Mouse (Mus musculus) hindbrain, embryonic 14.5 days (tissue): ENCODE results near the gene Jsrp1. TPM values are rescaled to one million over a fixed set of nuclear protein-coding genes. Genes with fewer than 3 reads are reported as not detected.

Experiments used
- ATAC-seq: fragments of 200-750 bp; cut with Nextera tagmentation; 2 replicates; pipeline ENCODE4 v1.8.0; 2017; ENCODE audit warnings: moderate number of reproducible peaks, mild to moderate bottlenecking, moderate TSS enrichment, moderate library complexity; ENCODE audit not compliant: low FRiP score
- DNase-seq: peaks from one replicate; pipeline ENCODE4 v3.0.0-alpha.2; 2015; ENCODE audit warnings: low spot score
- H3K27ac ChIP-seq: fragments of 300-500 bp; sonication (generic); 2 replicates; pipeline ENCODE4 v1.5.1; 2014; ENCODE audit warnings: mild to moderate bottlenecking, moderate library complexity
- H3K27me3 ChIP-seq: fragments of 300-500 bp; sonication (generic); 2 replicates; pipeline ENCODE4 v1.6.1; 2014; ENCODE audit warnings: mild to moderate bottlenecking, low read length, mixed read lengths; ENCODE audit not compliant: control insufficient read depth, insufficient read depth
- H3K36me3 ChIP-seq: fragments of 300-500 bp; sonication (generic); replicated peaks from 2 replicates; pipeline ENCODE4 v1.6.1; 2014; ENCODE audit not compliant: control insufficient read depth, insufficient read depth
- H3K4me1 ChIP-seq: fragments of 300-500 bp; sonication (generic); replicated peaks from 2 replicates; pipeline ENCODE4 v1.6.1; 2014; ENCODE audit warnings: antibody characterized with exemption, low read length, mixed read lengths; ENCODE audit not compliant: control insufficient read depth, insufficient read depth
- H3K4me2 ChIP-seq: fragments of 300-500 bp; sonication (generic); replicated peaks from 2 replicates; pipeline ENCODE4 v1.6.1; 2014; ENCODE audit warnings: mild to moderate bottlenecking, moderate library complexity
- H3K4me3 ChIP-seq: fragments of 300-500 bp; sonication (generic); replicated peaks from 2 replicates; pipeline ENCODE4 v1.5.1; 2014; ENCODE audit warnings: mild to moderate bottlenecking, low read length
- H3K9ac ChIP-seq: fragments of 300-500 bp; sonication (generic); 2 replicates; pipeline ENCODE4 v1.6.1; 2014
- H3K9me3 ChIP-seq: fragments of 300-500 bp; sonication (generic); 2 replicates; pipeline ENCODE4 v1.6.1; 2016; ENCODE audit warnings: low read length; ENCODE audit not compliant: control insufficient read depth
- WGBS: fragments of 180-500 bp; shearing (Covaris S2); extraction: QIAGEN DNeasy Blood & Tissue Kit; methylation state at CpG from one replicate; pipeline ENCODE4 v1.1.7; 2014; 5-methylcytosine and 5-hydroxymethylcytosine counted together
- polyA plus RNA-seq: library from polyadenylated mRNA; unstranded; fragments of >200 nt; fragmentation: Nextera tagmentation; extraction: Ambion mirVana; gene quantifications from 2 replicates; pipeline ENCODE4 v1.2.1, GENCODE M21; 2014

The Jsrp1 gene
- polyA plus RNA-seq, 1 experiment from 2014 or later: 0.96 TPM

- Histone ChIP-seq H3K27ac (no peak overlapping the region), H3K4me2 (no peak overlapping the region), H3K9me3 (no peaks in the 10 kb centered on the region), H3K4me1 (no peaks in the 10 kb centered on the region), H3K9ac (no peak overlapping the region), H3K36me3 (peaks cover 96% of the 10 kb centered on the region), H3K27me3 (no peaks in the 10 kb centered on the region), H3K4me3 (no peak overlapping the region)
- WGBS: 90% methylated on average over 6 of the region's 6 CpGs
- ATAC-seq (no peak), DNase-seq (no peak)
Measured at GRCm38 (mm10) chr10:80776358-80776869, 36.9 kb downstream of the Jsrp1 start.

- DNase-seq (no peak), ATAC-seq (no peak)
- Histone ChIP-seq H3K27ac (no peak overlapping the region), H3K27me3 (no peaks in the 10 kb centered on the region), H3K9me3 (no peaks in the 10 kb centered on the region), H3K4me1 (no peaks in the 10 kb centered on the region), H3K9ac (no peak overlapping the region), H3K4me3 (no peak overlapping the region), H3K36me3 (peaks cover 96% of the 10 kb centered on the region), H3K4me2 (no peak overlapping the region)
- WGBS: 94% methylated on average over 4 of the region's 4 CpGs
Measured at GRCm38 (mm10) chr10:80775731-80776130, 37.6 kb downstream of the Jsrp1 start.

GRCm38 (mm10) chr10:80774981-80775380 is 38.3 kb downstream of the Jsrp1 start:
- Histone ChIP-seq H3K4me1 (no peaks in the 10 kb centered on the region), H3K27me3 (no peaks in the 10 kb centered on the region), H3K4me2 (no peak overlapping the region), H3K9ac (no peak overlapping the region), H3K27ac (no peak overlapping the region), H3K36me3 (peaks cover 96% of the 10 kb centered on the region), H3K9me3 (no peaks in the 10 kb centered on the region), H3K4me3 (no peak overlapping the region)
- DNase-seq: no peak
- WGBS: 91% methylated on average over 4 of the region's 4 CpGs
- peak; percentile 43; the same call in 1 of the 2 replicates for ATAC-seq

GRCm38 (mm10) chr10:80774549-80774948 is 38.7 kb downstream of the Jsrp1 start:
- Histone ChIP-seq H3K4me2 (no peak overlapping the region), H3K27ac (no peak overlapping the region), H3K9ac (no peak overlapping the region), H3K4me3 (no peak overlapping the region), H3K36me3 (peaks cover 96% of the 10 kb centered on the region), H3K4me1 (no peaks in the 10 kb centered on the region), H3K9me3 (no peaks in the 10 kb centered on the region), H3K27me3 (no peaks in the 10 kb centered on the region)
- WGBS: 73% methylated on average over 2 of the region's 2 CpGs
- ATAC-seq: peak; percentile 31; the same call in 1 of the 2 replicates
- DNase-seq: peak; percentile 77

DNA sequence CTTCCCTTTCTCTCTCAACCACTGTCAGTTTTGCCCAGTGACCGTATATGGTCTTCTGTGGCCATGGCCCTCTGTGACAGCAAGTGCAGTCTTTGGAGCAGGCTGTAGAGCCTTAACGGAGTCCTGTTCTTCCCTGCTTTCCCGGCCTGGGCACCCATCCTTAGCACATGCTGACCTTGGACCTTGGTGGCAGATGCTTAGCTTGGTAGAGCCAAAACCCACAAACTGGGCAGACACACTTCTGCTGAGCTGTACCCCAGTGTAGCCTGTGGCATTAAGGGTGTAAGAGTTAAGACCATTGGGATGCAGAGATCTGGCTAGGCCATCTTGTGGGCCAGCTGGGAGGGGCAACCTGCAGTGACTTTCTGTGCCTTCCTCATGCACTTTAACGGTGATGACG is 39.5 kb downstream of the Jsrp1 start:
- H3K4me1 ChIP-seq: no peaks in the 10 kb centered on the region
- no peak overlapping the region for H3K4me2 ChIP-seq
- no peak overlapping the region for H3K27ac ChIP-seq
- H3K4me3 ChIP-seq: no peak overlapping the region
- H3K36me3 ChIP-seq: peaks cover 96% of the 10 kb centered on the region
- no peak overlapping the region for H3K9ac ChIP-seq
- DNase-seq: no peak
- WGBS: 86% methylated on average over 5 of the region's 5 CpGs
- H3K9me3 ChIP-seq: no peaks in the 10 kb centered on the region
- no peak for ATAC-seq
- H3K27me3 ChIP-seq: no peaks in the 10 kb centered on the region

- DNase-seq: no peak
- no peak overlapping the region for H3K9ac ChIP-seq
- H3K9me3 ChIP-seq: no peaks in the 10 kb centered on the region
- peaks cover 77% of the 10 kb centered on the region for H3K36me3 ChIP-seq
- H3K4me3 ChIP-seq: no peak overlapping the region
- no peaks in the 10 kb centered on the region for H3K27me3 ChIP-seq
- H3K4me1 ChIP-seq: no peaks in the 10 kb centered on the region
- H3K27ac ChIP-seq: no peak overlapping the region
- WGBS: 93% methylated on average over 6 of the region's 6 CpGs
- ATAC-seq: no peak
- H3K4me2 ChIP-seq: no peak overlapping the region
Measured at GRCm38 (mm10) chr10:80768365-80768764, 44.9 kb downstream of the Jsrp1 start.

GRCm38 (mm10) chr10:80766161-80766815 is 47.0 kb downstream of the Jsrp1 start:
- no peak overlapping the region for H3K9ac ChIP-seq
- no peaks in the 10 kb centered on the region for H3K9me3 ChIP-seq
- H3K36me3 ChIP-seq: peaks cover 57% of the 10 kb centered on the region
- 0 out of 2 replicates have a peak, but pooled peaks cover 4% of the 10 kb centered on the region for H3K4me1 ChIP-seq
- H3K4me2 ChIP-seq: no peak overlapping the region
- no peak overlapping the region for H3K27ac ChIP-seq
- ATAC-seq: no peak
- H3K27me3 ChIP-seq: no peaks in the 10 kb centered on the region
- 85% methylated on average over 10 of the region's 10 CpGs for WGBS
- H3K4me3 ChIP-seq: no peak overlapping the region
- DNase-seq: no peak

DNA sequence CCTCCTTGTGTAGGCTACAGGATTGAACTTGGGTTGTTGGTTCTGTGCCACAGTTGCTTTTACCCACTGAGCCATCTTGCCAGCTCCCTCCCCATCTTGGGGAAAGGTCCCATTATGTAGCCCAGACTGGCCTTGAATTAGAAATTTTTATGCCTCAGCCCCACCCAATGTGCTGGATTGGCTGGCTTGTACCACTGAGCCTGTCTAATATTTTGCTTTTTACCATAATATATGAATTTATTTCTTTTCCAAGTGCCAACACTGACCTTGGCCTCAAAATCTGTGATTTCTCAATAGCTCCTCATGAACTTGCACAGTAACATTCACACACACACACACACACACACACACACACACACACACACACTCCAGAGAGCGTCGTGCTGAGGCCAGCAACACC is 47.6 kb downstream of the Jsrp1 start:
- H3K9me3 ChIP-seq: no peaks in the 10 kb centered on the region
- H3K4me1 ChIP-seq: peaks cover 4% of the 10 kb centered on the region; the same call in 1 of the 2 replicates
- no peak for DNase-seq
- 100% methylated on average over 2 of the region's 2 CpGs for WGBS
- no peak overlapping the region for H3K4me3 ChIP-seq
- no peak for ATAC-seq
- peaks cover 51% of the 10 kb centered on the region for H3K36me3 ChIP-seq
- H3K9ac ChIP-seq: no peak overlapping the region
- H3K27ac ChIP-seq: no peak overlapping the region
- H3K4me2 ChIP-seq: no peak overlapping the region
- H3K27me3 ChIP-seq: no peaks in the 10 kb centered on the region

DNA sequence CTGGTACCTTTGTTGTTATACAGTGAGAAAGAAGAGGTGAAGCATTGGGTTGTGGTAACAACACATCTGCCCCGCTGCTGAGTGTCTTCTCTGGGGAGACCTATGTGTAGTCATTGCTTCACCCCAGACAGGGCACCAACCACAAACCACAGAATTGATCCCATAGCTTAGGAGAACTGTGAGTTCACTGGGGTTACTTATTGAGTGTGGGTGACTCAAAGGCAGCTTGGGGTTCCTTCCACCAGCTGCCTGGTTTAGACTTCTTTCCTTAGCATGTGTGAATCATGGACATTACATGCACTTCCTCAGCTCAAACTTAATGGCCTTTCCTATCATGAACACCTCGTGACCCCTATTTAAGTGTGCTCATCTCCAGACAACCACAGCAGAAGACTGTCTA is 49.8 kb downstream of the Jsrp1 start:
- Histone ChIP-seq H3K9me3 (no peaks in the 10 kb centered on the region), H3K27me3 (no peaks in the 10 kb centered on the region), H3K4me3 (no peak overlapping the region), H3K36me3 (peaks cover 30% of the 10 kb centered on the region), H3K4me1 (peaks cover 6% of the 10 kb centered on the region; the same call in 1 of the 2 replicates), H3K4me2 (no peak overlapping the region), H3K9ac (no peak overlapping the region), H3K27ac (no peak overlapping the region)
- WGBS: 98% methylated on average over 2 of the region's 2 CpGs
- no peak for ATAC-seq
- no peak for DNase-seq
